Mouse (Mus musculus): ENCODE results near the gene Il1r1. TPM values are rescaled to one million over a fixed set of nuclear protein-coding genes. Genes with fewer than 3 reads are reported as not detected.
"Not testable (repeated sequence)": the region's sequence is repeated elsewhere in the genome, so short reads cannot be mapped to it uniquely, and the experiment has no call there.

Gene Il1r1
- polyA plus RNA-seq, 1 experiment, result 1.9 TPM

GRCm38 (mm10) chr1:40293891-40294290 lies 69.0 kb downstream of the Il1r1 start:
- Histone ChIP-seq H3K27me3 (ENCODE audit: control insufficient read depth, insufficient read depth, low read length) (no peaks in the 10 kb centered on the region), H3K4me1 (ENCODE audit: control insufficient read depth, insufficient read depth, low read length) (no peaks in the 10 kb centered on the region; the same call in 1 of the 2 replicates), H3K4me3 (ENCODE audit: control insufficient read depth, low read depth, low read length) (no peak overlapping the region), H3K27ac (ENCODE audit: control insufficient read depth, insufficient read depth, low read depth, low read length) (no peak overlapping the region), H3K36me3 (ENCODE audit: control insufficient read depth, insufficient read depth, low read length) (no peaks in the 10 kb centered on the region)
- peak; percentile 34; the same call in 1 of the 2 replicates for TF ChIP-seq CTCF (IDR thresholded peaks at IDR 0.05; ENCODE audit: control insufficient read depth, insufficient read depth, insufficient replicate concordance, low read depth, low read length)
- no peak for TF ChIP-seq POLR2A (IDR thresholded peaks at IDR 0.05; ENCODE audit: control insufficient read depth, low read depth, low read length)

- Histone ChIP-seq H3K4me3 (ENCODE audit: control insufficient read depth, low read depth, low read length) (peak overlapping the region; percentile 23), H3K4me1 (ENCODE audit: control insufficient read depth, insufficient read depth, low read length) (no peaks in the 10 kb centered on the region; the same call in 1 of the 2 replicates), H3K36me3 (ENCODE audit: control insufficient read depth, insufficient read depth, low read length) (no peaks in the 10 kb centered on the region), H3K27me3 (ENCODE audit: control insufficient read depth, insufficient read depth, low read length) (no peaks in the 10 kb centered on the region), H3K27ac (ENCODE audit: control insufficient read depth, insufficient read depth, low read depth, low read length) (no peak overlapping the region)
- no peak for TF ChIP-seq CTCF (IDR thresholded peaks at IDR 0.05; ENCODE audit: control insufficient read depth, insufficient read depth, insufficient replicate concordance, low read depth, low read length)
- TF ChIP-seq POLR2A (IDR thresholded peaks at IDR 0.05; ENCODE audit: control insufficient read depth, low read depth, low read length), result no peak
Measured at GRCm38 (mm10) chr1:40294824-40295223, 69.9 kb downstream of the Il1r1 start.

GRCm38 (mm10) chr1:40298053-40298452 lies 73.2 kb downstream of the Il1r1 start:
- no peak overlapping the region for H3K4me3 ChIP-seq (ENCODE audit: control insufficient read depth, low read depth, low read length)
- H3K27ac ChIP-seq (ENCODE audit: control insufficient read depth, insufficient read depth, low read depth, low read length), result no peak overlapping the region
- no peaks in the 10 kb centered on the region for H3K36me3 ChIP-seq (ENCODE audit: control insufficient read depth, insufficient read depth, low read length)
- H3K27me3 ChIP-seq (ENCODE audit: control insufficient read depth, insufficient read depth, low read length), result no peaks in the 10 kb centered on the region
- no peaks in the 10 kb centered on the region; the same call in 1 of the 2 replicates for H3K4me1 ChIP-seq (ENCODE audit: control insufficient read depth, insufficient read depth, low read length)
- TF ChIP-seq CTCF (IDR thresholded peaks at IDR 0.05; ENCODE audit: control insufficient read depth, insufficient read depth, insufficient replicate concordance, low read depth, low read length), result no peak
- TF ChIP-seq POLR2A (IDR thresholded peaks at IDR 0.05; ENCODE audit: control insufficient read depth, low read depth, low read length), result no peak

- no peaks in the 10 kb centered on the region for H3K4me1 ChIP-seq (ENCODE audit: control insufficient read depth, insufficient read depth, low read length)
- TF ChIP-seq POLR2A (IDR thresholded peaks at IDR 0.05; ENCODE audit: control insufficient read depth, low read depth, low read length) (no peak), CTCF (IDR thresholded peaks at IDR 0.05; ENCODE audit: control insufficient read depth, insufficient read depth, insufficient replicate concordance, low read depth, low read length) (no peak)
- H3K36me3 ChIP-seq (ENCODE audit: control insufficient read depth, insufficient read depth, low read length), result no peaks in the 10 kb centered on the region
- H3K27ac ChIP-seq (ENCODE audit: control insufficient read depth, insufficient read depth, low read depth, low read length), result no peak overlapping the region
- no peak overlapping the region for H3K4me3 ChIP-seq (ENCODE audit: control insufficient read depth, low read depth, low read length)
- no peaks in the 10 kb centered on the region for H3K27me3 ChIP-seq (ENCODE audit: control insufficient read depth, insufficient read depth, low read length)
Measured at GRCm38 (mm10) chr1:40303179-40303866, 78.4 kb downstream of the Il1r1 start.

- not testable (repeated sequence) for H3K27me3 ChIP-seq (ENCODE audit: control insufficient read depth, insufficient read depth, low read length); H3K4me3 ChIP-seq (ENCODE audit: control insufficient read depth, low read depth, low read length); H3K36me3 ChIP-seq (ENCODE audit: control insufficient read depth, insufficient read depth, low read length); H3K27ac ChIP-seq (ENCODE audit: control insufficient read depth, insufficient read depth, low read depth, low read length); H3K4me1 ChIP-seq (ENCODE audit: control insufficient read depth, insufficient read depth, low read length)
Measured at GRCm38 (mm10) chr1:40304321-40304720, 79.4 kb downstream of the Il1r1 start.

GRCm38 (mm10) chr1:40306111-40306510 lies 81.2 kb downstream of the Il1r1 start:
- no peak overlapping the region for H3K4me3 ChIP-seq (ENCODE audit: control insufficient read depth, low read depth, low read length)
- TF ChIP-seq CTCF (IDR thresholded peaks at IDR 0.05; ENCODE audit: control insufficient read depth, insufficient read depth, insufficient replicate concordance, low read depth, low read length) (no peak), POLR2A (IDR thresholded peaks at IDR 0.05; ENCODE audit: control insufficient read depth, low read depth, low read length) (no peak)
- H3K4me1 ChIP-seq (ENCODE audit: control insufficient read depth, insufficient read depth, low read length), result no peaks in the 10 kb centered on the region

GRCm38 (mm10) chr1:40311123-40311522 lies 86.2 kb downstream of the Il1r1 start:
- Histone ChIP-seq H3K36me3 (ENCODE audit: control insufficient read depth, insufficient read depth, low read length) (no peaks in the 10 kb centered on the region), H3K4me1 (ENCODE audit: control insufficient read depth, insufficient read depth, low read length) (no peaks in the 10 kb centered on the region), H3K27ac (ENCODE audit: control insufficient read depth, insufficient read depth, low read depth, low read length) (no peak overlapping the region), H3K27me3 (ENCODE audit: control insufficient read depth, insufficient read depth, low read length) (no peaks in the 10 kb centered on the region), H3K4me3 (ENCODE audit: control insufficient read depth, low read depth, low read length) (no peak overlapping the region)
- no peak for TF ChIP-seq POLR2A (IDR thresholded peaks at IDR 0.05; ENCODE audit: control insufficient read depth, low read depth, low read length)
- TF ChIP-seq CTCF (IDR thresholded peaks at IDR 0.05; ENCODE audit: control insufficient read depth, insufficient read depth, insufficient replicate concordance, low read depth, low read length), result no peak

More at GRCm38 (mm10) chr1:40306111-40306510, 81.2 kb downstream of the Il1r1 start:
- H3K36me3 ChIP-seq (ENCODE audit: control insufficient read depth, insufficient read depth, low read length), result no peaks in the 10 kb centered on the region
- no peak overlapping the region for H3K27ac ChIP-seq (ENCODE audit: control insufficient read depth, insufficient read depth, low read depth, low read length)
- no peaks in the 10 kb centered on the region for H3K27me3 ChIP-seq (ENCODE audit: control insufficient read depth, insufficient read depth, low read length)
